In genomic region chr19:56930029-56930428, GRCm38 (mm10) we compare ENCODE assay signal across 20 mouse cellular contexts. TPM values are rescaled to one million over a fixed set of nuclear protein-coding genes. Genes with fewer than 3 reads are reported as not detected.
DNase-seq lines count a peak whose midpoint lies in the region; ATAC-seq and TF ChIP-seq lines count a peak whose summit lies in the region.
"Had no signal": no experiment of that assay in that cellular context is flagged by ENCODE, and none has a peak within 500 bp of the region (broad histone marks: within the 10 kb centered on the region; RNA-seq: fewer than 3 reads in every experiment).

No protein-coding gene starts in this region.

- no peak overlapping the region for H3K4me3 ChIP-seq in layer of hippocampus, adult 2 months
- H3K4me3 ChIP-seq in midbrain, postnatal 0 days (ENCODE audit: low read depth, low read length) = no peak overlapping the region
- no peak overlapping the region for H3K4me3 ChIP-seq in midbrain, embryonic 15.5 days
- no peak overlapping the region for H3K4me3 ChIP-seq in stomach, postnatal 0 days (ENCODE audit: low read depth, low read length)
- H3K4me3 ChIP-seq: embryonic facial prominence, embryonic 10.5 days; forebrain, embryonic 13.5 days; heart, embryonic 12.5 days; neural tube, embryonic 13.5 days had no signal

- H3K27me3 ChIP-seq in midbrain, postnatal 0 days (ENCODE audit: insufficient read depth, low read length) = no peaks in the 10 kb centered on the region
- H3K27me3 ChIP-seq in midbrain, embryonic 15.5 days (replicated peaks) = no peaks in the 10 kb centered on the region
- H3K27me3 ChIP-seq in stomach, postnatal 0 days (ENCODE audit: control insufficient read depth, insufficient read depth, low read length) = no peaks in the 10 kb centered on the region
- H3K27me3 ChIP-seq: forebrain, embryonic 13.5 days; heart, embryonic 12.5 days; neural tube, embryonic 13.5 days; Patski had no signal

- H3K4me1 ChIP-seq in midbrain, postnatal 0 days (ENCODE audit: insufficient read depth, low read length) = no peaks in the 10 kb centered on the region
- H3K4me1 ChIP-seq in midbrain, embryonic 15.5 days = no peaks in the 10 kb centered on the region
- no peaks in the 10 kb centered on the region for H3K4me1 ChIP-seq in stomach, postnatal 0 days (replicated peaks; ENCODE audit: control insufficient read depth, insufficient read depth)
- H3K4me1 ChIP-seq: embryonic facial prominence, embryonic 10.5 days; forebrain, embryonic 13.5 days; neural tube, embryonic 13.5 days had no signal

- peak; percentile 55 for TF ChIP-seq CTCF in layer of hippocampus, adult 2 months (conservative IDR thresholded peaks at IDR 0.05)
- peak; percentile 34 for TF ChIP-seq CTCF in midbrain, postnatal 0 days (IDR thresholded peaks at IDR 0.05)
- peak; percentile 55 for TF ChIP-seq CTCF in stomach, postnatal 0 days (IDR thresholded peaks at IDR 0.05; ENCODE audit: low read depth)

- intact Hi-C loops in heart, postnatal 36 days (cut with DNase I) = no loop called here

- H3K9me3 ChIP-seq in midbrain, postnatal 0 days (ENCODE audit: low read length) = no peaks in the 10 kb centered on the region
- H3K9me3 ChIP-seq in midbrain, embryonic 15.5 days = no peaks in the 10 kb centered on the region
- H3K9me3 ChIP-seq in stomach, postnatal 0 days (ENCODE audit: control insufficient read depth, low read length) = no peaks in the 10 kb centered on the region
- H3K9me3 ChIP-seq: embryonic facial prominence, embryonic 10.5 days; forebrain, embryonic 13.5 days; heart, embryonic 12.5 days; neural tube, embryonic 13.5 days had no signal

- H3K9ac ChIP-seq in midbrain, postnatal 0 days (replicated peaks; ENCODE audit: low read length, poor library complexity, severe bottlenecking) = no peak overlapping the region
- no peak overlapping the region for H3K9ac ChIP-seq in midbrain, embryonic 15.5 days
- H3K9ac ChIP-seq in stomach, postnatal 0 days (ENCODE audit: low read length) = no peak overlapping the region
- H3K9ac ChIP-seq: forebrain, embryonic 13.5 days; heart, embryonic 12.5 days; neural tube, embryonic 13.5 days had no signal

- no peak for ATAC-seq in midbrain, postnatal 0 days (ENCODE audit: low FRiP score)
- ATAC-seq in midbrain, embryonic 15.5 days (replicated peaks) = no peak
- ATAC-seq in stomach, postnatal 0 days (ENCODE audit: low FRiP score, low TSS enrichment) = no peak
- ATAC-seq: activated CD4-positive, CD25-positive, alpha-beta regulatory T cell, adult 4 months; forebrain, embryonic 13.5 days; inflammation-experienced regulatory T-cells, adult 6 months; Patski had no signal

- H3K27ac ChIP-seq in layer of hippocampus, adult 2 months = no peak overlapping the region; the same call in 1 of the 2 replicates
- no peak overlapping the region for H3K27ac ChIP-seq in midbrain, postnatal 0 days (ENCODE audit: low read depth, low read length)
- H3K27ac ChIP-seq in midbrain, embryonic 15.5 days = no peak overlapping the region
- no peak overlapping the region for H3K27ac ChIP-seq in stomach, postnatal 0 days (replicated peaks)
- H3K27ac ChIP-seq: embryonic facial prominence, embryonic 10.5 days; forebrain, embryonic 13.5 days; neural tube, embryonic 13.5 days had no signal

- H3K36me3 ChIP-seq in midbrain, postnatal 0 days (ENCODE audit: insufficient read depth, low read length) = no peaks in the 10 kb centered on the region
- H3K36me3 ChIP-seq in midbrain, embryonic 15.5 days (replicated peaks) = no peaks in the 10 kb centered on the region
- 0 out of 2 replicates have a peak, but pooled peaks cover 2% of the 10 kb centered on the region for H3K36me3 ChIP-seq in stomach, postnatal 0 days (ENCODE audit: control insufficient read depth, insufficient read depth, low read length)
- H3K36me3 ChIP-seq: embryonic facial prominence, embryonic 10.5 days; heart, embryonic 12.5 days; neural tube, embryonic 13.5 days had no signal

- H3K4me2 ChIP-seq in midbrain, postnatal 0 days (ENCODE audit: low read depth, low read length, poor library complexity, severe bottlenecking) = no peak overlapping the region
- H3K4me2 ChIP-seq in midbrain, embryonic 15.5 days = no peak overlapping the region
- no peak overlapping the region for H3K4me2 ChIP-seq in stomach, postnatal 0 days (replicated peaks; ENCODE audit: low read depth)
- H3K4me2 ChIP-seq: forebrain, embryonic 13.5 days; heart, embryonic 12.5 days; neural tube, embryonic 13.5 days had no signal

- TF ChIP-seq EP300 in stomach, postnatal 0 days (optimal IDR thresholded peaks at IDR 0.05) = no peak

- peak; percentile 88 for DNase-seq in heart, adult 11 months
- no peak for DNase-seq in heart, postnatal 36 days
- DNase-seq in layer of hippocampus, adult 2 months (ENCODE audit: low spot score in 2 of 2) = no peak
- no peak for DNase-seq in layer of hippocampus, postnatal 14 days (ENCODE audit: low spot score in 2 of 2)
- DNase-seq in midbrain, postnatal 0 days (ENCODE audit: low spot score) = no peak
- DNase-seq in stomach, postnatal 0 days (ENCODE audit: low spot score) = no peak
- DNase-seq in gastrocnemius, postnatal 10 days = no peak
- DNase-seq: kidney, postnatal 14 days; layer of hippocampus, adult 9-11 months; lung, adult 2 months; right cerebral cortex, postnatal 25 days had no signal

- 90% methylated on average over 9 of the region's 9 CpGs for WGBS in midbrain, postnatal 0 days
- WGBS in midbrain, embryonic 15.5 days = 86% methylated on average over 9 of the region's 9 CpGs
- WGBS in stomach, postnatal 0 days = 77% methylated on average over 9 of the region's 9 CpGs

RNA-seq across cellular contexts. Expression of gene Vwa2, which starts 56.0 kb away (rescaled TPM):
- not detected for total RNA-seq in heart, postnatal 36 days (2021)
- not detected for total RNA-seq in layer of hippocampus, adult 2 months (2021)
- under 1 TPM; 0.19 to 0.28 TPM for total RNA-seq in layer of hippocampus, postnatal 14 days (2021)
- 0.77 and 1.4 TPM in 2 replicates for total RNA-seq in midbrain, postnatal 0 days (2014; rRNA removed)
- polyA plus RNA-seq in midbrain, postnatal 0 days (2015; fragmentation: Nextera tagmentation; extraction: Ambion mirVana) = 0.37 and 0.68 TPM in 2 replicates
- polyA plus RNA-seq in midbrain, embryonic 15.5 days (2015; fragmentation: Nextera tagmentation; extraction: Ambion mirVana) = 0.56 and 0.62 TPM in 2 replicates
- 0.99 and 1.0 TPM in 2 replicates for polyA plus RNA-seq in stomach, postnatal 0 days (2015; fragmentation: Nextera tagmentation; extraction: Ambion mirVana)
- total RNA-seq in gastrocnemius, postnatal 10 days (2021) = not detected
- total RNA-seq: adrenal gland, postnatal 36 days had no signal
- polyA plus RNA-seq: activated CD4-positive, CD25-positive, alpha-beta regulatory T cell, adult 4 months; inflammation-experienced regulatory T-cells, adult 6 months had no signal
